Mouse (Mus musculus) WW6 (cell line): ENCODE results near the gene Olfr723.
"Not testable (repeated sequence)": the region's sequence is repeated elsewhere in the genome, so short reads cannot be mapped to it uniquely, and the experiment has no call there.

Source experiments
- DNase-seq: peaks from one replicate; pipeline ENCODE4 v3.0.0-alpha.2; 2013; ENCODE audit warnings: low read depth, low spot score

Olfr723 gene

DNA sequence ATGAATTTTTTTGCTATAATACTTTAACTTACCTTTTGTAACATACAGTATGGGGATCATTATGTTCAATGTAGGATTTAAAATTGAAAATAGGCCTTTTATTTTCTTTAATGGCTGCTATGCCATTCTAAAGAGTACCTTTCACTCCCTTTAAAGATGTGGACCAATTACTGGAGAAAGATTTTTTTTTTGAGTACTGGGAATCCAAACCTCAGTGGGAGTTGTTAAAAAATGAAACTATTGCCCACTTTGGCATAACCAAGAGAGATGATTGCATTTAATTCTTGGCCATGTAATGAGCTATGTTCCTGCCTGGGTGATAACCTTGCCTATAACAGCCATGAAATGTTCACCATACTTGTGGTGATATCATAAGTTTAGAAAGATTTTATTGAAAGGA, at the start of gene Olfr723:
Gene Olfr723 (minus strand): TSS at position 101 of the 400 bp plus-strand sequence.
- not testable (repeated sequence) for DNase-seq

DNA sequence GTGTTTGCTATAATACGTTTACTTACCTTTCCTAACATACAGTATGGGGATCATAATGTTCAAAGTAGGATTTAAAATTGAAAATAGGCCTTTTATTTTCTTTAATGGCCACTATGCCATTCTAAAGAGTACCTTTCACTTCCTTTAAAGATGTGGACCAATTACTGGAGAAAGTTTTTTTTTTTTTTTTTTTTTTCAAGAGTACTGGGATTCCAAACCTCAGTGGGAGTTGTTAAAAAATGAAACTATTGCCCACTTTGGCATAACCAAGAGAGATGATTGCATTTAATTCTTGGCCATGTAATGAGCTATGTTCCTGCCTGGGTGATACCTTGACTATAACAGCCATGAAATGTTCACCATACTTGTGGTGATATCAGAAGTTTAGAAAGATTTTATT, 31.6 kb upstream of the Olfr723 start, which contains the start of gene Olfr724:
Gene Olfr724 (minus strand): TSS at position 101 of the 400 bp plus-strand sequence.
- not testable (repeated sequence) for DNase-seq

DNA sequence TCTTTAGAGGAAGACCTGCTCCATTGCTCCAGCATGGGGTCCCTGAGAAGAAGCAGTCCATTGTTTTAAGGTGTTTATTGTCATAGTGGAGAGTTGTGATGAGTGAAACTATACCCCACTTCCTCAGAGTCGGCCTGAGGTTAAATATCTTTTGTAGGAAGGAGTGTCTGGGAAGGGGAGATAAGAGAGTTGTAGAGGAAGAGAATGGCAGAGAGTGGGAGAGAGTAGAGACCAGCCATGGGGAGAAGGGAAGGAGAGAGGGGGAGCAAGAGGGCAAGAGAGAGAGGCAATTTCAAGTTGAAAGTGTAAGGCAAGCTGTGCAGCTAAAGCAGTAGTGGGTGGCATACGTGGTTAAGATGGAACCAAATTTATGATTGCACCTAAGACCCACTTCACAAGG, 24.3 kb upstream of the Olfr723 start:
- no peak for DNase-seq

DNA sequence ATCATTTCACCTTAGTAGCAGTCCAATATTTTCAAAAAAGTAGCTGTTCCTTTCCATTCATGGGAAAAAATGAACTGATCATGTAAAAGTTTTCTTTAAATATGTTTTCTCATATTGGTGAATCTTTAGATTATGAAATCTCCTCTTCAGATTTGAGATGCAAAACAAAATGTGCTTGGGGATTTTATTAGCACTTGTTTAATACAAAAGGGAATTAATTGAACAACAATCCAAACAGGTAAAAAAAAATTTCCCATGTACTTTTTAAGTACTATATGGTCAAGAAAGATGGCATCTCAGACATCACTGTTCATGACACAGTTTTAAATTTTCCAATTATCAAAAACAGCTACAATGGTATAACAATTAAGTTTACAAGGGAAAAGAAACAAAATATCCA, 29.7 kb downstream of the Olfr723 start, which contains the start of gene Olfr722:
Gene Olfr722 (minus strand): TSS at position 101 of the 400 bp plus-strand sequence.
- DNase-seq: no peak
